In the genomic region with DNA sequence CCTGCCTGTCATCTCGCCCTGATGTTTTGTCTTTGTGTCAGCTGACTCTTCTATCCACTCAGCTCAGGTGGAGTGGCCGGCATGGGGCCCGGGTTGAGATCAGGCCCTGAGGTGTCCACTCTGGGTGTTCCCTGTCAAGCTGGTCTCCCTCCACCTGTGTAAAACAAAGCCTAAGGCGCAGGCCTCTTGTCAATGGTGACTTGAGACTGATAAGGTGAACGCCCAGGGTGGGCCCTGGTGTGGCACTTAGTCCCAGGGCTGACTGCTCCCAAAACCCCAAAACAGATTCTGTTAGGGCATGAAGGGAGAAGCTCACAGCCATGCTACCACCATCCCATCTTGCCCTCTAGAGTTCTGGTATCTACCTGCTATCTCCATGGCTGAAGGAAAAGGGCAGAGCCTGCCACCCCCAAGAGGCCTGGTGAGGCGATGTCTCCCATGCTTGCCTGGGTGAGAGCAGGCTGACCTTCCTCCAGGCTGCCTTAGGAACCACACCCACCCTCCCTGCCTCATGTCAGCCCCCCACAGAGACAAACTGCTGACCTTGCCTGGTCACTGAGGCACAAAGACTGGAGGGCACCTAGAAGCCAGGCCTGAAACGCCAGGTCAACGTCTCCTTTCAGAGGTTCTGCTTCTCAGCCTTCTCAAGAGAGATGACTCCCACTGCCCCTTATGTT, we compare ENCODE assay signal across 15 mouse cellular contexts. TPM values are rescaled to one million over a fixed set of nuclear protein-coding genes. Genes with fewer than 3 reads are reported as not detected.
A peak's percentile ranks its signal among the peaks of the same experiment; 100 is the strongest.
DNase-seq lines count a peak whose midpoint lies in the region; ATAC-seq and TF ChIP-seq lines count a peak whose summit lies in the region.
"Had no signal": no experiment of that assay in that cellular context is flagged by ENCODE, and none has a peak within 500 bp of the region (broad histone marks: within the 10 kb centered on the region; RNA-seq: fewer than 3 reads in every experiment).

No protein-coding gene starts in this region.

- H3K9ac ChIP-seq in heart, embryonic 14.5 days (ENCODE audit: low read length), result no peak overlapping the region
- no peak overlapping the region for H3K9ac ChIP-seq in midbrain, postnatal 0 days (replicated peaks; ENCODE audit: low read length, poor library complexity, severe bottlenecking)
- 0 out of 2 replicates have a peak overlapping the region, but pooled peaks have one; percentile 8 for H3K9ac ChIP-seq in liver, embryonic 11.5 days (ENCODE audit: low read depth, low read length)
- H3K9ac ChIP-seq: embryonic facial prominence, embryonic 12.5 days; midbrain, embryonic 12.5 days; stomach, embryonic 15.5 days had no signal

- peaks cover 37 to 44% of the 10 kb centered on the region in 2 experiments for H3K4me1 ChIP-seq in heart, embryonic 14.5 days (ENCODE audit: control insufficient read depth in 2 of 2, insufficient read depth in 2 of 2, low read length in 2 of 2)
- H3K4me1 ChIP-seq in midbrain, embryonic 10.5 days, result peaks cover 26% of the 10 kb centered on the region
- no peaks in the 10 kb centered on the region for H3K4me1 ChIP-seq in midbrain, postnatal 0 days (ENCODE audit: insufficient read depth, low read length)
- H3K4me1 ChIP-seq in liver, embryonic 11.5 days (replicated peaks; ENCODE audit: control insufficient read depth, insufficient read depth, low read length), result peaks cover 32% of the 10 kb centered on the region
- H3K4me1 ChIP-seq: midbrain, embryonic 12.5 days had no signal

- no peak overlapping the region for H3K4me3 ChIP-seq in heart, embryonic 14.5 days (ENCODE audit: control insufficient read depth in 1 of 2, insufficient read depth in 1 of 2, low read depth in 1 of 2, low read length in 2 of 2)
- no peak overlapping the region for H3K4me3 ChIP-seq in midbrain, embryonic 10.5 days
- no peak overlapping the region for H3K4me3 ChIP-seq in midbrain, postnatal 0 days (ENCODE audit: low read depth, low read length)
- no peak overlapping the region for H3K4me3 ChIP-seq in liver, embryonic 11.5 days (ENCODE audit: low read depth, low read length)
- H3K4me3 ChIP-seq: embryonic facial prominence, embryonic 12.5 days; midbrain, embryonic 12.5 days; stomach, embryonic 15.5 days had no signal

- H3K4me2 ChIP-seq in heart, embryonic 14.5 days (ENCODE audit: low read length), result no peak overlapping the region
- H3K4me2 ChIP-seq in midbrain, postnatal 0 days (ENCODE audit: low read depth, low read length, poor library complexity, severe bottlenecking), result no peak overlapping the region
- peak overlapping the region; percentile 44 for H3K4me2 ChIP-seq in liver, embryonic 11.5 days
- H3K4me2 ChIP-seq: embryonic facial prominence, embryonic 12.5 days; midbrain, embryonic 12.5 days; stomach, embryonic 15.5 days had no signal

- intact Hi-C loops in heart, postnatal 10 days (cut with DNase I), result no loop called here

- TF ChIP-seq CTCF in midbrain, postnatal 0 days (IDR thresholded peaks at IDR 0.05), result no peak

- ATAC-seq in heart, embryonic 14.5 days (ENCODE audit: insufficient number of reproducible peaks, insufficient read depth, low FRiP score, low read depth), result no peak
- ATAC-seq in midbrain, postnatal 0 days (ENCODE audit: low FRiP score), result no peak
- ATAC-seq in liver, embryonic 11.5 days (replicated peaks; ENCODE audit: low FRiP score), result peak; percentile 79
- ATAC-seq: forebrain, embryonic 16.5 days had no signal

- WGBS in heart, embryonic 14.5 days, result 72% methylated on average over 8 of the region's 8 CpGs
- 82% methylated on average over 8 of the region's 8 CpGs for WGBS in midbrain, embryonic 10.5 days
- WGBS in midbrain, postnatal 0 days, result 87% methylated on average over 8 of the region's 8 CpGs
- 62% methylated on average over 8 of the region's 8 CpGs for WGBS in liver, embryonic 11.5 days

- H3K27me3 ChIP-seq in heart, embryonic 14.5 days (ENCODE audit: control insufficient read depth, insufficient read depth, low read length), result no peaks in the 10 kb centered on the region
- H3K27me3 ChIP-seq in midbrain, embryonic 10.5 days (ENCODE audit: low read depth, poor library complexity, severe bottlenecking), result no peaks in the 10 kb centered on the region
- H3K27me3 ChIP-seq in midbrain, postnatal 0 days (ENCODE audit: insufficient read depth, low read length), result no peaks in the 10 kb centered on the region; the same call in 1 of the 2 replicates
- no peaks in the 10 kb centered on the region for H3K27me3 ChIP-seq in liver, embryonic 11.5 days (replicated peaks; ENCODE audit: control insufficient read depth, insufficient read depth, low read length)
- H3K27me3 ChIP-seq: embryonic facial prominence, embryonic 12.5 days; midbrain, embryonic 12.5 days; stomach, embryonic 15.5 days had no signal

- DNase-seq in heart, postnatal 10 days, result no peak
- no peak for DNase-seq in midbrain, embryonic 10.5 days (ENCODE audit: low spot score)
- DNase-seq in midbrain, postnatal 0 days (ENCODE audit: low spot score), result no peak
- DNase-seq in liver, embryonic 11.5 days (ENCODE audit: low spot score), result no peak
- DNase-seq in frontal cortex, postnatal 25 days (ENCODE audit: low spot score in 2 of 2), result no peak
- DNase-seq in urinary bladder, postnatal 4 days (ENCODE audit: low spot score in 2 of 2), result no peak
- DNase-seq: cerebellum, postnatal 14 days; lung, adult 18-20 months; right cerebral cortex, postnatal 4 days; thymus, postnatal 36 days had no signal

- H3K36me3 ChIP-seq in heart, embryonic 14.5 days (ENCODE audit: control insufficient read depth, insufficient read depth, low read length), result peaks cover 8% of the 10 kb centered on the region; the same call in 1 of the 2 replicates
- no peaks in the 10 kb centered on the region for H3K36me3 ChIP-seq in midbrain, embryonic 10.5 days
- no peaks in the 10 kb centered on the region for H3K36me3 ChIP-seq in midbrain, postnatal 0 days (ENCODE audit: insufficient read depth, low read length)
- H3K36me3 ChIP-seq in liver, embryonic 11.5 days (ENCODE audit: control insufficient read depth, insufficient read depth, low read length), result no peaks in the 10 kb centered on the region
- H3K36me3 ChIP-seq: embryonic facial prominence, embryonic 12.5 days; midbrain, embryonic 12.5 days; stomach, embryonic 15.5 days had no signal

- H3K9me3 ChIP-seq in heart, embryonic 14.5 days (ENCODE audit: control insufficient read depth, low read length), result no peaks in the 10 kb centered on the region
- no peaks in the 10 kb centered on the region for H3K9me3 ChIP-seq in midbrain, embryonic 10.5 days (replicated peaks)
- no peaks in the 10 kb centered on the region for H3K9me3 ChIP-seq in midbrain, postnatal 0 days (ENCODE audit: low read length)
- no peaks in the 10 kb centered on the region for H3K9me3 ChIP-seq in liver, embryonic 11.5 days (ENCODE audit: control insufficient read depth, low read length)
- H3K9me3 ChIP-seq: embryonic facial prominence, embryonic 12.5 days; midbrain, embryonic 12.5 days; stomach, embryonic 15.5 days had no signal

- H3K27ac ChIP-seq in heart, embryonic 14.5 days (replicated peaks in 1 of 2; ENCODE audit: control insufficient read depth in 1 of 2, insufficient read depth in 1 of 2, low read depth in 2 of 2, low read length in 2 of 2), result peak overlapping the region; percentile 4 to 90; a peak in 2 of 4 replicates
- H3K27ac ChIP-seq in midbrain, embryonic 10.5 days (replicated peaks), result peak overlapping the region; percentile 34; the same call in 1 of the 2 replicates
- H3K27ac ChIP-seq in midbrain, postnatal 0 days (ENCODE audit: low read depth, low read length), result no peak overlapping the region
- H3K27ac ChIP-seq in liver, embryonic 11.5 days (ENCODE audit: low read depth, low read length), result peak overlapping the region; percentile 71
- H3K27ac ChIP-seq: embryonic facial prominence, embryonic 12.5 days; midbrain, embryonic 12.5 days had no signal

RNA-seq across cellular contexts. Expression of a gene that starts 1.5 kb away (rescaled TPM):
- polyA plus RNA-seq in heart, embryonic 14.5 days (2014; fragmentation: Nextera tagmentation; extraction: Ambion mirVana), result 146 and 148 TPM in 2 replicates
- total RNA-seq in heart, postnatal 10 days (2021), result 100 to 1,000 TPM; 152 to 166 TPM
- polyA plus RNA-seq in midbrain, embryonic 10.5 days (2016; fragmentation: Nextera tagmentation; extraction: Ambion mirVana), result 25.6 and 29.2 TPM in 2 replicates
- total RNA-seq in midbrain, postnatal 0 days (2014; rRNA removed), result 16.7 and 20.0 TPM in 2 replicates
- 20.3 and 21.3 TPM in 2 replicates for polyA plus RNA-seq in midbrain, postnatal 0 days (2015; fragmentation: Nextera tagmentation; extraction: Ambion mirVana)
- 39.2 and 40.1 TPM in 2 replicates for polyA plus RNA-seq in liver, embryonic 11.5 days (2014; fragmentation: Nextera tagmentation; extraction: Ambion mirVana)

RNA-seq across cellular contexts. Expression of a gene that starts 23.4 kb away (rescaled TPM):
- polyA plus RNA-seq in heart, embryonic 14.5 days (2014; fragmentation: Nextera tagmentation; extraction: Ambion mirVana), result 336 and 355 TPM in 2 replicates
- 100 to 1,000 TPM; 522 to 538 TPM for total RNA-seq in heart, postnatal 10 days (2021)
- 26.4 and 30.3 TPM in 2 replicates for polyA plus RNA-seq in midbrain, embryonic 10.5 days (2016; fragmentation: Nextera tagmentation; extraction: Ambion mirVana)
- 99.6 and 107 TPM in 2 replicates for total RNA-seq in midbrain, postnatal 0 days (2014; rRNA removed)
- polyA plus RNA-seq in midbrain, postnatal 0 days (2015; fragmentation: Nextera tagmentation; extraction: Ambion mirVana), result 114 and 133 TPM in 2 replicates
- 6.7 and 8.3 TPM in 2 replicates for polyA plus RNA-seq in liver, embryonic 11.5 days (2014; fragmentation: Nextera tagmentation; extraction: Ambion mirVana)

RNA-seq across cellular contexts. Expression of a gene that starts 45.4 kb away (rescaled TPM):
- 11.0 and 12.2 TPM in 2 replicates for polyA plus RNA-seq in heart, embryonic 14.5 days (2014; fragmentation: Nextera tagmentation; extraction: Ambion mirVana)
- 100 to 1,000 TPM in 1 of 2 experiments, 10 to 100 TPM in 1; 87.9 to 103 TPM for total RNA-seq in heart, postnatal 10 days (2021)
- 10.8 and 11.9 TPM in 2 replicates for polyA plus RNA-seq in midbrain, embryonic 10.5 days (2016; fragmentation: Nextera tagmentation; extraction: Ambion mirVana)
- total RNA-seq in midbrain, postnatal 0 days (2014; rRNA removed), result 113 and 166 TPM in 2 replicates
- 42.1 and 45.2 TPM in 2 replicates for polyA plus RNA-seq in midbrain, postnatal 0 days (2015; fragmentation: Nextera tagmentation; extraction: Ambion mirVana)
- polyA plus RNA-seq in liver, embryonic 11.5 days (2014; fragmentation: Nextera tagmentation; extraction: Ambion mirVana), result 9.6 and 10.6 TPM in 2 replicates

RNA-seq across cellular contexts. Expression of a gene that starts 58.0 kb away (rescaled TPM):
- polyA plus RNA-seq in heart, embryonic 14.5 days (2014; fragmentation: Nextera tagmentation; extraction: Ambion mirVana), result 33.4 and 35.7 TPM in 2 replicates
- total RNA-seq in heart, postnatal 10 days (2021), result 10 to 100 TPM; 29.3 to 31.8 TPM
- 15.9 and 17.1 TPM in 2 replicates for polyA plus RNA-seq in midbrain, embryonic 10.5 days (2016; fragmentation: Nextera tagmentation; extraction: Ambion mirVana)
- 50.9 and 51.1 TPM in 2 replicates for total RNA-seq in midbrain, postnatal 0 days (2014; rRNA removed)
- polyA plus RNA-seq in midbrain, postnatal 0 days (2015; fragmentation: Nextera tagmentation; extraction: Ambion mirVana), result 38.0 and 38.6 TPM in 2 replicates
- 26.0 and 28.8 TPM in 2 replicates for polyA plus RNA-seq in liver, embryonic 11.5 days (2014; fragmentation: Nextera tagmentation; extraction: Ambion mirVana)

RNA-seq across cellular contexts. Expression of a gene that starts 59.0 kb away (rescaled TPM):
- polyA plus RNA-seq in heart, embryonic 14.5 days (2014; fragmentation: Nextera tagmentation; extraction: Ambion mirVana), result 12.1 and 12.2 TPM in 2 replicates
- 10 to 100 TPM in 1 of 2 experiments, 1 to 10 TPM in 1; 9.9 to 11.7 TPM for total RNA-seq in heart, postnatal 10 days (2021)
- polyA plus RNA-seq in midbrain, embryonic 10.5 days (2016; fragmentation: Nextera tagmentation; extraction: Ambion mirVana), result 25.6 and 27.9 TPM in 2 replicates
- total RNA-seq in midbrain, postnatal 0 days (2014; rRNA removed), result 24.6 and 25.9 TPM in 2 replicates
- polyA plus RNA-seq in midbrain, postnatal 0 days (2015; fragmentation: Nextera tagmentation; extraction: Ambion mirVana), result 25.1 and 29.6 TPM in 2 replicates
- 46.2 and 47.1 TPM in 2 replicates for polyA plus RNA-seq in liver, embryonic 11.5 days (2014; fragmentation: Nextera tagmentation; extraction: Ambion mirVana)
